Comparison of ENCODE assay signal across 19 mouse cellular contexts in the genomic region with DNA sequence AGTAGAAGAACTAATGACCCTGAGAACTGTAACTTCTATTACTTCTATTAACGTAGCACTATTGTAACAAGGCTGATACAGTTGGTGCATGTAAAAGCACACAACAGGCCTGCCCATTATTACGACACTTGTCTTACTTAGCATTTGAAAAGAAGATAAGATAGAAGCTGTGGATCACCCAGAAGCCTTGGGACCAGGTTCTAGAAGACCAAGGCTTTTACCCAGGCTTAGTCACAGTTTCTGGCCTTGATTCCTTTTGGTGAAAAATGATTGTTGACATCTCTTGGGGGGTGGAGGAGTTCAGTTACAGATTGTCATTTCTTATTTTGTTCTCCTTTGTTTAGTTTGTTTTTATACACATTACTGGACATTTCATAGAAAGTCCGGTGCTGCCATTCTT.
"Had no signal": no experiment of that assay in that cellular context is flagged by ENCODE, and none has a peak within 500 bp of the region (broad histone marks: within the 10 kb centered on the region; RNA-seq: fewer than 3 reads in every experiment).

No protein-coding gene starts in this region.

- H3K9ac ChIP-seq: limb, embryonic 12.5 days; limb, embryonic 15.5 days; liver, embryonic 14.5 days; liver, postnatal 0 days; lung, embryonic 14.5 days; midbrain, embryonic 12.5 days; midbrain, embryonic 15.5 days; neural tube, embryonic 13.5 days; stomach, embryonic 15.5 days had no signal

- H3K9me3 ChIP-seq: limb, embryonic 12.5 days; limb, embryonic 15.5 days; midbrain, embryonic 12.5 days; midbrain, embryonic 15.5 days; neural tube, embryonic 13.5 days; stomach, embryonic 15.5 days had no signal

- H3K4me1 ChIP-seq: midbrain, embryonic 12.5 days; midbrain, embryonic 15.5 days; stomach, embryonic 15.5 days had no signal

- H3K27me3 ChIP-seq: limb, embryonic 12.5 days; limb, embryonic 15.5 days; midbrain, embryonic 12.5 days; midbrain, embryonic 15.5 days; neural tube, embryonic 13.5 days; stomach, embryonic 15.5 days had no signal

- H3K27ac ChIP-seq: limb, embryonic 12.5 days; limb, embryonic 15.5 days; liver, embryonic 14.5 days; macrophage; midbrain, embryonic 12.5 days; midbrain, embryonic 15.5 days; neural tube, embryonic 13.5 days; stomach, embryonic 15.5 days had no signal

- DNase-seq: kidney, adult 2 months; kidney, postnatal 10 days; kidney, postnatal 36 days; left cerebral cortex, postnatal 4 days; liver, postnatal 0 days; lung, embryonic 14.5 days; retina, postnatal 1 day; spleen, adult 18-20 months; thymus, postnatal 25 days had no signal

- H3K36me3 ChIP-seq: limb, embryonic 12.5 days; limb, embryonic 15.5 days; midbrain, embryonic 12.5 days; midbrain, embryonic 15.5 days; neural tube, embryonic 13.5 days; stomach, embryonic 15.5 days had no signal

- H3K4me3 ChIP-seq: limb, embryonic 12.5 days; limb, embryonic 15.5 days; midbrain, embryonic 12.5 days; midbrain, embryonic 15.5 days; neural tube, embryonic 13.5 days; stomach, embryonic 15.5 days had no signal

- H3K4me2 ChIP-seq: limb, embryonic 12.5 days; limb, embryonic 15.5 days; liver, embryonic 11.5 days; lung, embryonic 14.5 days; midbrain, embryonic 12.5 days; midbrain, embryonic 15.5 days; neural tube, embryonic 13.5 days; stomach, embryonic 15.5 days had no signal

- ATAC-seq: liver, postnatal 0 days; lung, postnatal 0 days; midbrain, embryonic 15.5 days had no signal
